Comparison of ENCODE assay signal across 8 mouse cellular contexts in the genomic region with DNA sequence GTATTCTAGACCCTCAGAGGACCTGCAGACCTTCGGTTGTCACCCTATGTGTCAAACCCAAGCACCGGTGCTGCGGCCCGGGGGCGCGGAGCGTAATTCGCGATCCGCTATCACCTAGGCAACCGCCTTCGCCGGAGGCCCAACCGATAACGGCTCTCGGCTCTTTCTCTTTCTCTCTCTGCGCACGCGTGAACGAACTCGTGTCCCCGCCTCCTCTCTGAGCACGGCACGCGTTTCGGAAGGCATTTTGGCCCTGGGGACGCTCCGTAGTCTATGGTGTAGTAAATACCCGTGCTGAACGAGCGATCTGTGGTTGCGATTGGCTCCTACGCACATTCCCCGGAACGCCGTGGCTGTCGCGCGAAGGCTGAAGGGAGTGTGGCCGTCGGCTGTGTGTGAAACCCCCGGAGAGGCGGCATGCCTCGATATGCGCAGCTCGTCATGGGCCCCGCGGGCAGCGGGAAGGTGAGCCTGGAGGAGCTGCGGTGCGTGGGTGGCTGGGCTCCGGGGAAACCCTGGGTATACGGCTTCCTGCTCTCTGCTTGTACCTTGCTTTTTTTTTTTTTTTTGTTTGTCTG. TPM values are rescaled to one million over a fixed set of nuclear protein-coding genes. Genes with fewer than 3 reads are reported as not detected.
DNase-seq lines count a peak whose midpoint lies in the region; ATAC-seq and TF ChIP-seq lines count a peak whose summit lies in the region.

A gene (minus strand): TSS at position 173 of the 578 bp plus-strand sequence.

- peak; percentile 89 for DNase-seq in G1E (ENCODE audit: low spot score)
- peak; percentile 99 to 100 for DNase-seq in cerebellum, adult 18-20 months
- peak; percentile 99 for DNase-seq in heart, postnatal 36 days
- DNase-seq in layer of hippocampus, adult 2 months (ENCODE audit: low spot score in 2 of 2) = peak; percentile 99 to 100
- DNase-seq in lung, embryonic 14.5 days = peak; percentile 100
- DNase-seq in thymus, adult 2 months = peak; percentile 100

- H3K9ac ChIP-seq in forebrain, embryonic 16.5 days (replicated peaks; ENCODE audit: low read depth, low read length) = peak within 1 kb of the TSS; percentile 89
- peak within 1 kb of the TSS; percentile 82 for H3K9ac ChIP-seq in lung, embryonic 14.5 days

- H3K9me3 ChIP-seq in G1E (replicated peaks) = no peaks in the 10 kb centered on the region
- no peaks in the 10 kb centered on the region for H3K9me3 ChIP-seq in forebrain, embryonic 16.5 days (ENCODE audit: control insufficient read depth, low read length)
- H3K9me3 ChIP-seq in lung, embryonic 14.5 days (ENCODE audit: low read depth, low read length) = no peaks in the 10 kb centered on the region

- H3K4me2 ChIP-seq in forebrain, embryonic 16.5 days (ENCODE audit: low read length) = peak within 1 kb of the TSS; percentile 93
- peak within 1 kb of the TSS; percentile 84 for H3K4me2 ChIP-seq in lung, embryonic 14.5 days

- under 1% methylated on average over 53 of the region's 53 CpGs for WGBS in forebrain, embryonic 16.5 days
- WGBS in lung, embryonic 14.5 days = 0% methylated on average over 53 of the region's 53 CpGs
- under 1% methylated on average over 53 of the region's 53 CpGs for WGBS in olfactory bulb, adult 2 months
- WGBS in thymus, adult 2 months = under 1% methylated on average over 53 of the region's 53 CpGs

- ATAC-seq in G1E (ENCODE audit: extremely low read depth, insufficient number of reproducible peaks, low FRiP score, poor library complexity, severe bottlenecking) = peak; percentile 92
- peak; percentile 95 for ATAC-seq in forebrain, embryonic 16.5 days
- ATAC-seq in lung, embryonic 14.5 days (ENCODE audit: insufficient read depth) = peak; percentile 94

- H3K27ac ChIP-seq in forebrain, embryonic 16.5 days (ENCODE audit: low read length) = peak within 1 kb of the TSS; percentile 95
- H3K27ac ChIP-seq in layer of hippocampus, adult 2 months = peak within 1 kb of the TSS; percentile 98
- peak within 1 kb of the TSS; percentile 92 for H3K27ac ChIP-seq in lung, embryonic 14.5 days (ENCODE audit: low read depth)
- H3K27ac ChIP-seq in olfactory bulb, adult 2 months (ENCODE audit: insufficient read depth, low read depth, low read length) = peak within 1 kb of the TSS; percentile 79
- peak within 1 kb of the TSS; percentile 85 for H3K27ac ChIP-seq in thymus, adult 2 months (ENCODE audit: control insufficient read depth, insufficient read depth, low read length)

- intact Hi-C loops in heart, postnatal 36 days (cut with DNase I) = loop anchor here (2.0 kb wide), 2 partner anchors 17 to 27 kb away; a partner anchor contains a TSS

- peak; percentile 57; the same call in 1 of the 2 replicates for TF ChIP-seq POLR2A in olfactory bulb, adult 2 months (IDR thresholded peaks at IDR 0.05; ENCODE audit: insufficient read depth, low read depth, low read length)
- TF ChIP-seq POLR2A in thymus, adult 2 months (IDR thresholded peaks at IDR 0.05; ENCODE audit: control insufficient read depth, extremely low read depth, insufficient read depth, low read length, poor library complexity) = peak; percentile 54; the same call in 1 of the 2 replicates

- no peaks in the 10 kb centered on the region for H3K27me3 ChIP-seq in G1E (ENCODE audit: insufficient read depth, low read length)
- no peaks in the 10 kb centered on the region for H3K27me3 ChIP-seq in forebrain, embryonic 16.5 days (replicated peaks; ENCODE audit: control insufficient read depth, insufficient read depth, low read length)
- no peaks in the 10 kb centered on the region for H3K27me3 ChIP-seq in lung, embryonic 14.5 days (ENCODE audit: insufficient read depth, low read length)
- H3K27me3 ChIP-seq in thymus, adult 2 months (ENCODE audit: control insufficient read depth, insufficient read depth, low read length) = no peaks in the 10 kb centered on the region

- TF ChIP-seq CTCF in G1E (IDR thresholded peaks at IDR 0.05; ENCODE audit: low read depth, low read length) = no peak
- TF ChIP-seq CTCF in layer of hippocampus, adult 2 months (conservative IDR thresholded peaks at IDR 0.05) = no peak
- TF ChIP-seq CTCF in lung, embryonic 14.5 days (IDR thresholded peaks at IDR 0.05; ENCODE audit: low read depth) = no peak
- no peak for TF ChIP-seq CTCF in olfactory bulb, adult 2 months (IDR thresholded peaks at IDR 0.05; ENCODE audit: insufficient read depth, low read depth, low read length)
- TF ChIP-seq CTCF in thymus, adult 2 months (IDR thresholded peaks at IDR 0.05; ENCODE audit: borderline replicate concordance, control insufficient read depth, extremely low read depth, insufficient read depth, low read length, poor library complexity) = 0 out of 2 replicates have a peak, but pooled peaks have one; percentile 47

- H3K4me3 ChIP-seq in G1E (ENCODE audit: low read depth, low read length) = peak within 1 kb of the TSS; percentile 88
- H3K4me3 ChIP-seq in forebrain, embryonic 16.5 days (replicated peaks; ENCODE audit: low read length) = peak within 1 kb of the TSS; percentile 93
- peak within 1 kb of the TSS; percentile 68 for H3K4me3 ChIP-seq in layer of hippocampus, adult 2 months
- H3K4me3 ChIP-seq in lung, embryonic 14.5 days (ENCODE audit: low read depth, low read length) = peak within 1 kb of the TSS; percentile 65
- peak within 1 kb of the TSS; percentile 92 for H3K4me3 ChIP-seq in olfactory bulb, adult 2 months (ENCODE audit: insufficient read depth, low read depth, low read length)
- H3K4me3 ChIP-seq in thymus, adult 2 months (ENCODE audit: control insufficient read depth, insufficient read depth, low read length) = peak within 1 kb of the TSS; percentile 91

- peaks cover 66% of the 10 kb centered on the region for H3K36me3 ChIP-seq in G1E (replicated peaks)
- H3K36me3 ChIP-seq in forebrain, embryonic 16.5 days (ENCODE audit: control insufficient read depth, insufficient read depth) = peaks cover 17% of the 10 kb centered on the region
- peaks cover 43% of the 10 kb centered on the region for H3K36me3 ChIP-seq in lung, embryonic 14.5 days (ENCODE audit: insufficient read depth)
- H3K36me3 ChIP-seq in thymus, adult 2 months (ENCODE audit: control insufficient read depth, insufficient read depth, low read length) = peaks cover 17% of the 10 kb centered on the region

- H3K4me1 ChIP-seq in G1E (ENCODE audit: insufficient read depth, low read depth, low read length) = peaks cover 26% of the 10 kb centered on the region
- peaks cover 23% of the 10 kb centered on the region for H3K4me1 ChIP-seq in forebrain, embryonic 16.5 days (replicated peaks; ENCODE audit: control insufficient read depth, insufficient read depth, low read length)
- peaks cover 8% of the 10 kb centered on the region; the same call in 1 of the 2 replicates for H3K4me1 ChIP-seq in lung, embryonic 14.5 days (ENCODE audit: insufficient read depth)
- H3K4me1 ChIP-seq in olfactory bulb, adult 2 months (ENCODE audit: control insufficient read depth, insufficient read depth, low read length) = peaks cover 2% of the 10 kb centered on the region; the same call in 1 of the 2 replicates
- peaks cover 2% of the 10 kb centered on the region; the same call in 1 of the 2 replicates for H3K4me1 ChIP-seq in thymus, adult 2 months (replicated peaks; ENCODE audit: control insufficient read depth, insufficient read depth, low read length)

RNA-seq across cellular contexts. Expression of the gene that starts here (rescaled TPM):
- 46.5 and 61.5 TPM in 2 replicates for total RNA-seq in G1E (2014; fragmentation: Nextera tagmentation)
- 53.4 and 61.1 TPM in 2 replicates for total RNA-seq in G1E (2017)
- polyA plus RNA-seq in G1E (2012) = 69.9 and 93.7 TPM in 2 replicates
- 122 and 124 TPM in 2 replicates for polyA plus RNA-seq in forebrain, embryonic 16.5 days (2015; fragmentation: Nextera tagmentation; extraction: Ambion mirVana)
- total RNA-seq in heart, postnatal 36 days (2021) = 10 to 100 TPM; 11.7 to 14.7 TPM
- total RNA-seq in layer of hippocampus, adult 2 months (2021) = 10 to 100 TPM; 74.2 to 78.0 TPM
- 74.4 and 77.3 TPM in 2 replicates for polyA plus RNA-seq in lung, embryonic 14.5 days (2014; fragmentation: Nextera tagmentation; extraction: Ambion mirVana)
- polyA plus RNA-seq in olfactory bulb, adult 2 months (2012; ENCODE audit: insufficient read depth, insufficient read length, low replicate concordance, missing spikeins) = not detected in 2 replicates
- 52.6 and 54.4 TPM in 2 replicates for polyA plus RNA-seq in thymus, adult 2 months (2012; rRNA removed)

Comparison
In these comparisons a context has a peak if more than half of its experiments do, and no peak if none do; other contexts are left out.
1. Peak in every context shown above with its lines: DNase-seq, ATAC-seq, H3K4me3 ChIP-seq and H3K27ac ChIP-seq.
2. RNA of the gene that starts here (polyA plus RNA-seq): 122 to 124 TPM in forebrain, embryonic 16.5 days, 74.4 to 77.3 TPM in lung, embryonic 14.5 days, 69.9 to 93.7 TPM in G1E and 52.6 to 54.4 TPM in thymus, adult 2 months; not detected in olfactory bulb, adult 2 months; every median in the first group is over 10 times any median in the second.